Mouse (Mus musculus) intestine, postnatal 0 days (tissue): ENCODE measurements at regions not wholly inside any gene's neighbourhood (a gene's known extent, or its start where the extent isn't known, plus 50 kb on each side); places are given as distances from the start of the nearest gene placed in this dataset.

ENCODE experiments used
- ATAC-seq: fragments of 200-750 bp; cut with Nextera tagmentation; 2 replicates; pipeline ENCODE4 v1.8.0; 2017; ENCODE audit warnings: mild to moderate bottlenecking, moderate TSS enrichment, moderate library complexity
- H3K27ac ChIP-seq: fragments of 300-500 bp; sonication (generic); 2 replicates; pipeline ENCODE4 v1.5.1; 2014; ENCODE audit warnings: mild to moderate bottlenecking, low read depth, low read length, moderate library complexity
- H3K27me3 ChIP-seq: fragments of 300-500 bp; sonication (generic); replicated peaks from 2 replicates; pipeline ENCODE4 v1.6.1; 2014; ENCODE audit warnings: low read length, mixed read lengths; ENCODE audit not compliant: control insufficient read depth, insufficient read depth
- H3K36me3 ChIP-seq: fragments of 300-500 bp; sonication (generic); 2 replicates; pipeline ENCODE4 v1.6.1; 2014; ENCODE audit warnings: mild to moderate bottlenecking, moderate library complexity; ENCODE audit not compliant: control insufficient read depth, insufficient read depth
- H3K4me1 ChIP-seq: fragments of 300-500 bp; sonication (generic); replicated peaks from 2 replicates; pipeline ENCODE4 v1.6.1; 2014; ENCODE audit warnings: antibody characterized with exemption, low read length, mixed read lengths; ENCODE audit not compliant: control insufficient read depth, insufficient read depth
- H3K4me2 ChIP-seq: fragments of 300-500 bp; sonication (generic); replicated peaks from 2 replicates; pipeline ENCODE4 v1.6.1; 2014; ENCODE audit warnings: low read depth, mild to moderate bottlenecking, moderate library complexity
- H3K4me3 ChIP-seq: fragments of 300-500 bp; sonication (generic); 2 replicates; pipeline ENCODE4 v1.5.1; 2014; ENCODE audit warnings: low read depth, low read length
- H3K9ac ChIP-seq: fragments of 300-500 bp; sonication (generic); 2 replicates; pipeline ENCODE4 v1.6.1; 2014; ENCODE audit warnings: mild to moderate bottlenecking, low read depth, low read length
- H3K9me3 ChIP-seq: fragments of 300-500 bp; sonication (generic); 2 replicates; pipeline ENCODE4 v1.6.1; 2016; ENCODE audit warnings: mixed run types; ENCODE audit not compliant: control insufficient read depth
- CTCF ChIP-seq: sonication (generic); IDR thresholded peaks from 2 replicates; pipeline ENCODE4 v1.5.1; 2016; ENCODE audit warnings: low read depth, mild to moderate bottlenecking, control low read depth, antibody characterized with exemption, moderate library complexity
- WGBS: fragments of 180-500 bp; shearing (Covaris S2); extraction: QIAGEN DNeasy Blood & Tissue Kit; methylation state at CpG from one replicate; pipeline ENCODE4 v1.1.7; 2014; 5-methylcytosine and 5-hydroxymethylcytosine counted together

DNA sequence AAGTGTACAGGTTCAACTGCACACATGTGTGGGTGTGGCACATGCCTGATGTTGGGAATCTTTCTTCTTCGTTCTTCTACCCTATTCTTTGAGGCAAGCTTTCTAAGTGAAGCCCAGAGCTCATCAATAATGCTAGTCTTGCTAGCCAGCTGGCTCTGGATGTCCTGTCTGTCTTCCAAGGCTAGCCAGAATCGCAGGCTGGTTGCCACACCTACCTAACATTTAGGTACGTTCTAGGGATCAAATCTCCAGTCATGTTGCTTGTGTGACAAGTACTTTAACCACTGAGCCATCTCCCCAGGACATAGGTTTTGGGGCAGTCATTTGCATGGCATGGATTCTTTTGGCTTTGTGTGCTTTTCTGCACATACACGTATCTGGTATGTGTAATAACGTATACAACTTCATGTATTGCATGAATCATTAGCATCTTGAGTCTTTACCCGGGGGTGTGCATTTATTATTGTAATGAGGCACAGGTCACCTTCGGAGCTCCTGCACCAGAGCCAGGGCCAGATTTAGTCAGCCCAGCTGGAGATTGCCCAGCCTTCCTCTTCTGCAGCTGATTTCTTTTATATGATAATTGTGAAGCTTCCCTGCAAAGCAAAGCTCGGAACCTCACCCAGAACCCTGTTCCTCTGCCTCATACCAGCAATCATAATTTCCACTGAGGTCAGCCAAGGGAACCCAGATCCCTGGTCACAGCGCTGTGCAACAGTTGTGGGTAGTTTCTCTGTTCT is 50.8 kb upstream of the Ivns1abp start:
- Histone ChIP-seq H3K9ac (no peak overlapping the region), H3K4me2 (no peak overlapping the region), H3K9me3 (no peaks in the 10 kb centered on the region), H3K27ac (no peak overlapping the region), H3K4me3 (no peak overlapping the region), H3K4me1 (peaks cover 3% of the 10 kb centered on the region; the same call in 1 of the 2 replicates), H3K27me3 (no peaks in the 10 kb centered on the region), H3K36me3 (no peaks in the 10 kb centered on the region)
- TF ChIP-seq CTCF = no peak
- ATAC-seq = no peak
- 74% methylated on average over 9 of the region's 9 CpGs for WGBS
